Mouse (Mus musculus) CH12.LX (cell line): ENCODE results near the gene Fars2.

Experiments used
- CTCF ChIP-seq, 2 experiments: IDR thresholded peaks in 1 of 2; conservative IDR thresholded peaks in 1 of 2; 2 replicates each; pipeline ENCODE4 v1.5.1; 2011 to 2012; ENCODE audit warnings: low read depth in 2 of 2, low read length in 2 of 2, improper control_type of control experiment in 1 of 2, inconsistent platforms in 1 of 2, mild to moderate bottlenecking in 1 of 2, moderate library complexity in 1 of 2
- MEF2A ChIP-seq: IDR thresholded peaks from 2 replicates; pipeline ENCODE4 v1.6.1; 2014; ENCODE audit warnings: low read depth, mild to moderate bottlenecking, inconsistent platforms, low read length, improper control_type of control experiment, borderline replicate concordance
- MYC ChIP-seq: IDR thresholded peaks from 2 replicates; pipeline ENCODE4 v1.6.1; 2011; ENCODE audit warnings: low read depth, mild to moderate bottlenecking, improper control_type of control experiment, low read length
- POLR2AphosphoS2 ChIP-seq: IDR thresholded peaks from 2 replicates; pipeline ENCODE4 v1.6.1; 2011; ENCODE audit warnings: low read depth, low read length, improper control_type of control experiment
- UBTF ChIP-seq: IDR thresholded peaks from 2 replicates; pipeline ENCODE4 v1.6.1; 2012; ENCODE audit warnings: low read depth, mild to moderate bottlenecking, inconsistent platforms, low read length, improper control_type of control experiment, moderate library complexity

DNA sequence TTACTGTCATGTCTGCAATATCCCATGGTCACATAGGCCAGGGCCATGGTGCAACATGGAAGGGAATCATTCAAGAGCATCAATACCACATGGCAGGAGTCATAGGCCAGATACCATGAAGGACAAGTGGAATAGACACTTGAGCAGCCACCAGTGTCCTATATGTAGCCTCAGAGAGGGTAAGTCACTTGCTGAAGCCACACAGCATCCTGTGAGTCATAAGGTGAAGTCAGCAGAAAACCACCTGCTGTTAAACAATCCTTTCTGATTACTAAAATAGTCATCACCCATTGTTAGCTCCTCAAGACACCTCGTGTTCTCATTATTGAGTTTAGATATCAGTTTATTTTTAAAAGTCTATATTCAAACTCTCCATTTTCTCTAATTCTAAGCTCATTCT, 395.9 kb downstream of the Fars2 start:
- TF ChIP-seq POLR2AphosphoS2 (no peak), UBTF (no peak), MEF2A (no peak), MYC (0 out of 2 replicates have a peak, but pooled peaks have one; percentile 26), CTCF (conservative IDR thresholded peaks at IDR 0.05 in 1 of 2, IDR thresholded peaks at IDR 0.05 in 1 of 2; ENCODE audit: low read depth in 2 of 2, low read length in 2 of 2) (no peak)
